Mouse (Mus musculus): ENCODE results near the gene Mmp2. TPM values are rescaled to one million over a fixed set of nuclear protein-coding genes. Genes with fewer than 3 reads are reported as not detected.

Mmp2 gene
- polyA plus RNA-seq, 1 experiment from 2014 or later, result 43.3 TPM

Other genes starting within 250 kb of the Mmp2 start
- 0.22 TPM in 1 of 2 replicates, not detected in the other for gene Irx6, start 153.0 kb upstream of the Mmp2 start, polyA plus RNA-seq (2016; fragmentation: Nextera tagmentation; extraction: Ambion mirVana)
- 2.2 and 3.6 TPM in 2 replicates for gene Lpcat2, start 28.0 kb downstream of the Mmp2 start, polyA plus RNA-seq (2016; fragmentation: Nextera tagmentation; extraction: Ambion mirVana)
- gene Capns2, start 74.1 kb downstream of the Mmp2 start, polyA plus RNA-seq (2016; fragmentation: Nextera tagmentation; extraction: Ambion mirVana), result 0.19 TPM in 1 of 2 replicates, not detected in the other
- gene Slc6a2, start 132.8 kb downstream of the Mmp2 start, polyA plus RNA-seq (2016; fragmentation: Nextera tagmentation; extraction: Ambion mirVana), result 0.02 TPM in 1 of 2 replicates, not detected in the other
- gene Ces1a, start 220.9 kb downstream of the Mmp2 start, polyA plus RNA-seq (2016; fragmentation: Nextera tagmentation; extraction: Ambion mirVana), result not detected in 2 replicates